In the genomic region with DNA sequence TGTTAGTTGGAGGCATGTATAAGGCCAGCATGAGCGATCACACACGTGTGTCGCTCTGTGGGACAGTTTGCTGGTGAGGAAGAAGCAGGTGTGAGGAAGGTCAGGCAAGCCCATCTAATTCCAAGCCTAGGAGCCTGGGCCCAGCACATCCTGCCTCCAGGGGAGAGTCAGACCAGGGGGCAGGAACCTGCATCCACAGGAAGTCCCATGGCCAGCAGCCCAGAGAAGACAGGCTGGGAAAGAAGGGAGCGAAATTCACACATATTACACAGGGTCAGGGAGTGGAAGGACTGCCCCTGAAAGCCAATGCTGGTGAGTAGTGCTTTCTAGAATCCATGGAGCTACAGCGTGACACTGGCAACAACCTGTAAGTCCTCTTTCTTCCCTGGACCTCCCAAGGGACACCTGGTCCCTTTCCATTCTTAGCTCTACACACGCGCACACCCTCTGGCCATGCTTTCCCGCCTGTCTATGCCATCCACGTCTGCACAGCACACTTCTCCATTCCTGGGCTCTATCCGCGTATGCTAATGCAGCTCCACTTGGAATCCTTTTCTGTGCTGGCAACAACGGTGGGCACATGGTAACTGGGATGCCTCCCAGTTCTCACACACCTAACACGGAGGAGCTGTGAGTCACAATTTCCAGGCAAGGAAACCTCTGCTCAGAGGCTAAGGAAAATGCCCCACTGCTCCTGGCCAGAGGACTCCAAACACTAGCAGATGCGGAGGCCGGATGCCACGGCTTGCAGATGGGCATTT, we compare ENCODE assay signal across 10 mouse cellular contexts. TPM values are rescaled to one million over a fixed set of nuclear protein-coding genes. Genes with fewer than 3 reads are reported as not detected.
DNase-seq lines count a peak whose midpoint lies in the region; ATAC-seq and TF ChIP-seq lines count a peak whose summit lies in the region.
"Had no signal": no experiment of that assay in that cellular context is flagged by ENCODE, and none has a peak within 500 bp of the region (broad histone marks: within the 10 kb centered on the region; RNA-seq: fewer than 3 reads in every experiment).

No protein-coding gene starts in this region.

- TF ChIP-seq CTCF in lung, embryonic 14.5 days (IDR thresholded peaks at IDR 0.05; ENCODE audit: low read depth) = no peak
- no peak for TF ChIP-seq CTCF in lung, adult 2 months (IDR thresholded peaks at IDR 0.05; ENCODE audit: insufficient read depth, low read length)
- TF ChIP-seq CTCF in thymus, adult 2 months (IDR thresholded peaks at IDR 0.05; ENCODE audit: borderline replicate concordance, control insufficient read depth, extremely low read depth, insufficient read depth, low read length, poor library complexity) = no peak

- no peak overlapping the region for H3K9ac ChIP-seq in heart, embryonic 16.5 days (ENCODE audit: low read length)
- no peak overlapping the region for H3K9ac ChIP-seq in lung, embryonic 14.5 days

- H3K27me3 ChIP-seq in heart, embryonic 16.5 days (ENCODE audit: control insufficient read depth, insufficient read depth, low read length) = no peaks in the 10 kb centered on the region
- H3K27me3 ChIP-seq in lung, embryonic 14.5 days (ENCODE audit: insufficient read depth, low read length) = no peaks in the 10 kb centered on the region
- H3K27me3 ChIP-seq in thymus, adult 2 months (ENCODE audit: control insufficient read depth, insufficient read depth, low read length) = no peaks in the 10 kb centered on the region

- ATAC-seq in heart, embryonic 16.5 days (replicated peaks; ENCODE audit: extremely low read depth, insufficient read depth, low FRiP score) = peak; percentile 45; the same call in 1 of the 2 replicates
- peak; percentile 32; the same call in 1 of the 2 replicates for ATAC-seq in lung, embryonic 14.5 days (ENCODE audit: insufficient read depth)

- no peaks in the 10 kb centered on the region for H3K36me3 ChIP-seq in heart, embryonic 16.5 days (ENCODE audit: control insufficient read depth, insufficient read depth)
- H3K36me3 ChIP-seq in lung, embryonic 14.5 days (ENCODE audit: insufficient read depth) = peaks cover 23% of the 10 kb centered on the region; the same call in 1 of the 2 replicates
- no peaks in the 10 kb centered on the region for H3K36me3 ChIP-seq in thymus, adult 2 months (ENCODE audit: control insufficient read depth, insufficient read depth, low read length)

- no peak overlapping the region for H3K4me3 ChIP-seq in heart, embryonic 16.5 days (ENCODE audit: low read length)
- no peak overlapping the region for H3K4me3 ChIP-seq in lung, embryonic 14.5 days (ENCODE audit: low read depth, low read length)
- no peak overlapping the region for H3K4me3 ChIP-seq in lung, adult 2 months (replicated peaks; ENCODE audit: extremely low read depth, low read depth, low read length)
- no peak overlapping the region for H3K4me3 ChIP-seq in thymus, adult 2 months (ENCODE audit: control insufficient read depth, insufficient read depth, low read length)

- peak overlapping the region; percentile 33 for H3K27ac ChIP-seq in heart, embryonic 16.5 days (ENCODE audit: low read length)
- no peak overlapping the region for H3K27ac ChIP-seq in lung, embryonic 14.5 days (ENCODE audit: low read depth)
- no peak overlapping the region for H3K27ac ChIP-seq in thymus, adult 2 months (ENCODE audit: control insufficient read depth, insufficient read depth, low read length)

- no peak for DNase-seq in heart, adult 9 months (ENCODE audit: low spot score in 2 of 2)
- DNase-seq in lung, embryonic 14.5 days = peak; percentile 16
- no peak for DNase-seq in lung, adult 2 months
- DNase-seq in left cerebral cortex, postnatal 25 days (ENCODE audit: low spot score in 2 of 2) = peak; percentile 38 to 89
- no peak for DNase-seq in thymus, postnatal 36 days
- DNase-seq in thymus, adult 2 months = no peak
- DNase-seq: adrenal gland, postnatal 10 days; lung, postnatal 36 days had no signal

- H3K9me3 ChIP-seq in heart, embryonic 16.5 days (replicated peaks; ENCODE audit: control insufficient read depth, low read length) = no peaks in the 10 kb centered on the region
- no peaks in the 10 kb centered on the region for H3K9me3 ChIP-seq in lung, embryonic 14.5 days (ENCODE audit: low read depth, low read length)
- H3K9me3 ChIP-seq: G1E had no signal

- 84% methylated on average over 16 of the region's 16 CpGs for WGBS in heart, embryonic 16.5 days
- 84% methylated on average over 16 of the region's 16 CpGs for WGBS in lung, embryonic 14.5 days
- WGBS in lung, adult 2 months = 76% methylated on average over 16 of the region's 16 CpGs
- 95% methylated on average over 16 of the region's 16 CpGs for WGBS in thymus, adult 2 months

- no peak overlapping the region for H3K4me2 ChIP-seq in heart, embryonic 16.5 days (ENCODE audit: low read depth, low read length)
- no peak overlapping the region for H3K4me2 ChIP-seq in lung, embryonic 14.5 days

- intact Hi-C loops in left cerebral cortex, postnatal 25 days (cut with DNase I) = no loop called here

- H3K4me1 ChIP-seq in heart, embryonic 16.5 days (ENCODE audit: control insufficient read depth, insufficient read depth, low read length) = peaks cover 12% of the 10 kb centered on the region
- no peaks in the 10 kb centered on the region for H3K4me1 ChIP-seq in lung, embryonic 14.5 days (ENCODE audit: insufficient read depth)
- peaks cover 21% of the 10 kb centered on the region for H3K4me1 ChIP-seq in lung, adult 2 months (ENCODE audit: control insufficient read depth, insufficient read depth, low read length)
- H3K4me1 ChIP-seq in thymus, adult 2 months (replicated peaks; ENCODE audit: control insufficient read depth, insufficient read depth, low read length) = no peaks in the 10 kb centered on the region

- TF ChIP-seq POLR2A in lung, adult 2 months (IDR thresholded peaks at IDR 0.05; ENCODE audit: borderline replicate concordance, extremely low read depth, low read depth, low read length) = no peak
- no peak for TF ChIP-seq POLR2A in thymus, adult 2 months (IDR thresholded peaks at IDR 0.05; ENCODE audit: control insufficient read depth, extremely low read depth, insufficient read depth, low read length, poor library complexity)

RNA-seq across cellular contexts. Expression of a gene that starts 12.7 kb away (rescaled TPM):
- polyA plus RNA-seq in heart, embryonic 16.5 days (2015; fragmentation: Nextera tagmentation; extraction: Ambion mirVana) = 25.8 and 26.4 TPM in 2 replicates
- polyA plus RNA-seq in lung, embryonic 14.5 days (2014; fragmentation: Nextera tagmentation; extraction: Ambion mirVana) = 30.5 and 33.4 TPM in 2 replicates
- 18.2 and 18.4 TPM in 2 replicates for polyA plus RNA-seq in lung, adult 2 months (2012; rRNA removed)
- 10 to 100 TPM; 22.7 to 31.3 TPM for total RNA-seq in left cerebral cortex, postnatal 25 days (2021)
- 8.9 and 10.4 TPM in 2 replicates for polyA plus RNA-seq in thymus, adult 2 months (2012; rRNA removed)

RNA-seq across cellular contexts. Expression of a gene that starts 44.0 kb away (rescaled TPM):
- 60.2 and 62.5 TPM in 2 replicates for polyA plus RNA-seq in heart, embryonic 16.5 days (2015; fragmentation: Nextera tagmentation; extraction: Ambion mirVana)
- 84.8 and 87.0 TPM in 2 replicates for polyA plus RNA-seq in lung, embryonic 14.5 days (2014; fragmentation: Nextera tagmentation; extraction: Ambion mirVana)
- polyA plus RNA-seq in lung, adult 2 months (2012; rRNA removed) = 27.7 and 31.2 TPM in 2 replicates
- total RNA-seq in left cerebral cortex, postnatal 25 days (2021) = 10 to 100 TPM; 17.0 to 17.9 TPM
- polyA plus RNA-seq in thymus, adult 2 months (2012; rRNA removed) = 60.5 and 65.2 TPM in 2 replicates

Comparison
In these comparisons a context has a peak if more than half of its experiments do, and no peak if none do; other contexts are left out.
1. DNase-seq: peak in lung, embryonic 14.5 days (single experiment) and left cerebral cortex, postnatal 25 days (2 of 2); none in heart, adult 9 months (0 of 2), lung, adult 2 months (single experiment), thymus, postnatal 36 days (0 of 2) and thymus, adult 2 months (single experiment).